Mouse (Mus musculus): ENCODE measurements at regions not wholly inside any gene's neighbourhood (a gene's known extent, or its start where the extent isn't known, plus 50 kb on each side); places are given as distances from the start of the nearest gene placed in this dataset.

DNA sequence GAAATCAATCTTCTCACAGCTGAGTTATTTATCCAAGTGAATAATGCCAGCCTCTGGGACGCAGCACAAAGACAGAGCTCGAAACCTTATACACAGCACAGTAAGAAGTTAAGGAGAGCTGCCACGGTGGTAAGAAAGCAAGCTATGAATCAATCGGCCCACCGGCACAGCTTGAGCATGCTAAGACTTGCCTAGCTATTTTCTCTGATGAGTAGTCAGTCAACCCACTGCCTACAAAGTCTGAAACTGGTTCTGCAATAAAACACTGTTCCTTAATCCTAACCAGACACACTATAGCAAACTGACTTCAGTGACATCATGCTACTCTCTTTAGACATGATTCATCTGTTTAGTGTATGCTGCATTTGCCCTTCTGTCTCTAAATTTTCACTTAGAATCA lies 268.7 kb downstream of the 1190002N15Rik start:
- no peak for DNase-seq (ENCODE audit: low spot score)

DNA sequence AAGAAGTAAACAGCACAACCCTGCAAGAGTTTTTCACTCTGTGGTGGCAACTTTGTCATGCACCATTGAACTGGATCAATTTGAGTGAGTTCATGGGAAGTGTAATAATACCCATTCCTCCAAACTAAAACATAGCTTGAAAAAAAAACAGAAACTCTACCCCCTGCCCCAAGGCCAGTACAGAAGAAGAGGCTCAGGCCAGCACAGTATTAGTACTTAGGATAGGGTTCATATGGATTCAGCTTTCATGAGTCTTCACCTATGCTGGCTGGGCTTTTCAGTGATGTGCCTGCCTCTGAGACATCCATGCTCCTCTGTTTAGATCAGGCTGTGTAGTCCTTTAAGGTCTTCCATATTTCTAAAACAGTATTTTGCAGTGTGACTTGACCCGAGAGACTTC lies 270.6 kb downstream of the 1190002N15Rik start:
- DNase-seq (ENCODE audit: low spot score), result no peak

DNA sequence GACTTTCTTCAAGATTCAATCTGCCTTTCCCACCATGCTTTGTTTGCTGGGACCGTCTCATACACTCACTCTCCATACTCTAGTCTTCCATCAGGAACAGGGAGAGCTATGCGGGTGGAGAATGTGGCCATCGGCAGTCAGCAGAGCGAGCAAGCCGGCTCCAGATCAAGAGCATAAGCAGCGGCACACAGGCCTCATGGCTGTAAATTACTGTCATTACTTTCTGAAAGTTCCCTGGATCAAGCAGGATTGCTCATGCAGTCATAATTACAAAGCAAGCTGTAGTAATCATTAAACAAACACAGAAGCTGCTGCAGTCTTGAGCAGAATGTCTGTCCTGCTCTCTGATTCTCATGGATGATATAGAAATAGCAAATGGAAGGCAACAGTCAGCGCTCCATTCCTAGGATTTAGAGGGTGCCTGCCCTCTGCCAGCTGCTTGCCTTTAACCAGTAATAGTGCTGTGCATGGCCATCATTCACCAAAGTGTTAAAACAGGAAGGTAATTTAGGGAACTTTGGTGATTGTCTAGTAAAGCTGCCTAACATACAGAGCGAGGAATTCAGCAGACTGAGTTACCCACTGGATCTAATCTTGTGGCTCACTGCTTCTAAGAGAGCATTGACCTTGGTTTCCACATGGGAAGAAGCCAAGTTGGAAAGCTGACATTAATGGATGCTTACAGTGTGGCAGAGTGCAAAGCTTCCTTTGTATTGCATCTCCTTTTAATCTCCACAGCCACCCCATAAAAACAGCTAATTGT lies 298.2 kb downstream of the 1190002N15Rik start:
- no peak for DNase-seq (ENCODE audit: low spot score)

DNA sequence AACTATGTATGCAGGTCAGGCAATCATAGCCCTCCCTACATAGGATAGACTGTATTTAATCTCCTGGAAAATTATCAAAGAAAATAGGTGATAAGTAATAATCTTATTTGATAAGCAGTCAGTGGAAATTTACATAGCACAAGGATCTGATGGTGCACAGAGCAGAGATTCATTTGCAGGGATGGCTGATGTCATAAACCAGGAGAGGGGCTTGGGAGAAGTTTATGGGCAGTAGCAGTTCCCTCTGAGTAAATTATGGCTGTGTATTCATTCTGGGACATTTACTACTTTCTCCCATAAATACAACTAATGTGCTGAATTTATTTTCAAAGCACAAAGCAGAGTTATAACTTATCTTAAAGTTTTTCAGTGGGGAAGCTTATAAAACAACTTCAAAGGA lies 299.3 kb downstream of the 1190002N15Rik start:
- DNase-seq (ENCODE audit: low spot score), result no peak

DNA sequence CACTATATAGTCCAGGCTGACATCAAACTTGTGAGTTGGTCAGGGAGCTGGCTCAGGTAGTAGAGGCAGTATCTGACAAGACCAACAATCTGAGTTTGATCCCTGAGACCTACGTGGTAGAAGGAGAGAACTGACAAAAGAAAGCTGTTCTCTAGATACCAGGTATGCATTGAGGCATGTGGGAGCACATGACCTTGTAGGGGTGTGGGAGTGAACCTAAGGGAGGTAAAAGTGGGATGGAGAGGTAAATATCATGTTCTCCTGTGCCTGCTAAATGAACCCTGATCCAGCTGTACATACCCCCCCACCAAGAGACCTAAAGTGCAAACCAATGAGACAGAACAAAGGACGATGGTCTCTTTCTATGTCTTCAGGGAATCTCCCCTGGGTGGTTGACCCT lies 308.3 kb downstream of the 1190002N15Rik start:
- DNase-seq (ENCODE audit: low spot score), result no peak

DNA sequence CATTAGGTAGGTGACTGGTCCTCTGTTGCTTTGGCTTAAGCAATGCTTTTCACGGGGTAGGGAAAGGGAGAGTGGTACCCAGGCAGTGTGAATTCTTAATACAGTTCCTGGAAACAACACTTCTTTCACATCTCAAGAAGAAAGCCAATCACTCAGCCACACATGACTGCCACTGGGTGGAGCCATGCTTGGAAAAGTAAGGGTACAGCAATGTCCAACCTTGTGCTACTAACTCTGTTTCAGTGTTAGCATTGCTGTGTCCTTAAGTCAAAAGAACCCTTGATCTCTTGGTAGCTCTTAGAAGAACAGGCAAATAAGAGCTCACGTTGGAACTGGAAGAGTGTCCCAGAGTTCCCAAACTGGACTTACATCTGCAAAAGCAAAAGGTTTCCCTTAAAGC lies 318.8 kb downstream of the 1190002N15Rik start:
- no peak for DNase-seq (ENCODE audit: low spot score)

DNA sequence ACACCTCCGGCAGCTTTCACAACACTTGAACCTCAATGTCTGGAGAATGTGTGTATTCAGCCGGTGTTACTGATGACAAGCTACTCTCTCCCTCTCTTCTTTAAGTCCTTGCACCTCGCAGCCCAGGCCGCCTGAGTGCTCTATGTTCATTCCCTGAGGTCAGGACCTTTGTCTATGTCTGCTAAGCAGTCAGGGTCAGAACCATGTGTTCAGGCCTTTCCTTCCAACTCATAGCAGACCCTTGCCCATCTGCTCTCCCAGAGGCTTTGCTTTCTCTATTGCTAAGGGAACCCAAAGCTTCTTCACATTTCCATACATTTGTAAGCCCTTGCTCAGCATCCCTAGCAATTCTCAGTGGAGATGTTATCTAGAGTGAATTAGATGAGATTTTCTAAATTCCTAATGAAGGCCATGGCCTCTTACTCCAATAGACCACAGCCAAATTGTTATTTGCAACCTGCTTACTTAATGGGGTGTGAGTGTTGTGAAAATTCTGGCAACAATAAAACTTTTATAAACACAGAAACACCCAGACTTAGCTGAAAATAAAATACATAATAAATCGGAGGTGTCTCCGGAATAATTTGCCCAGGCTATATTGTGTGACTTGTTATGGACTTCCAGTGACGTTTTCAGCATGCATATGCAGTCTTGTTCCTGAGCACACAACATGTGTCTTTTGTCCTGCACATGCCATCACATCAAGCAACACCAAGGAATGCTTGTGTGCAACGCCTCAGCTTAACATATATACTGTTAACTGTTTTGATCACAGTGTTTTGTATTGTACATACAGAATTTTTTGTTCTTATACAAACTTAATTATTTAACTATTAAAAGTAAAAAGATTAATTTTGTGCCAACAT lies 321.2 kb downstream of the 1190002N15Rik start:
- DNase-seq (ENCODE audit: low spot score), result no peak

DNA sequence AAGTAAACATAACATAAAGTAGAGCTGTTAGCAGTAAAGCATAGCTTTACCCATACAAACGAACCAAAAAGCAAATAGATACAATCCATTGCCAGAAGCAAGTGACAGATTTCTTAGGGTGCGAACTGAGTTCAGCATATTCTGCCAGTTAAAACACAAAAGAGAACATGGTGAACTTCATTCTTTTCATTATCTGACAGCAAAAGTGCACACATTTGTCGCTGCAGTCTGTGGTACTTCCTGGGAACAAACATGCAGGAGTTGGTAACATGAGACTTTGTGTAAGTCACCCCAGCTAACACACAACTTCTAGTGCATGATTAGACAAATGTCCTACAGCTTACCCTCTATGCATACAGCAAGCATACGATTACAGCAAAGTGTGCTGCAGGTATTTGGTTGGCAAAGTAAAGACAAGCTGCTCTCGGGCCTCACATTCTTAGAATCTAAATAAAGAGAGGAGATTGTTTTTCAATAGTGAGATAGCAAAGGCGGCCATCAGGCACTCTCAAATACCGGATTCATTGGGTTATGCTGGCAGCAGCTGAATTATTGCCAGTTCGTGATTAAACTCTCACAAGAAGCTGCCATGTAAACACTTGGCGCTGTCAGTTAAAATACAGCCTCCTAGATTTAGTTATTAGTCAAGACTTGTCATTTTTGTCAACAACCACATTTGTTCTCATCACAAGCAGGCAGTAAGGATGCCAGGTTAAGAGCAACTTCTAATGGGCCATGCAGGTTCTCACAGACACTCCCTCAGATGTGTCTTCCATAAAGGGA lies 327.2 kb downstream of the 1190002N15Rik start:
- no peak for DNase-seq (ENCODE audit: low spot score)

DNA sequence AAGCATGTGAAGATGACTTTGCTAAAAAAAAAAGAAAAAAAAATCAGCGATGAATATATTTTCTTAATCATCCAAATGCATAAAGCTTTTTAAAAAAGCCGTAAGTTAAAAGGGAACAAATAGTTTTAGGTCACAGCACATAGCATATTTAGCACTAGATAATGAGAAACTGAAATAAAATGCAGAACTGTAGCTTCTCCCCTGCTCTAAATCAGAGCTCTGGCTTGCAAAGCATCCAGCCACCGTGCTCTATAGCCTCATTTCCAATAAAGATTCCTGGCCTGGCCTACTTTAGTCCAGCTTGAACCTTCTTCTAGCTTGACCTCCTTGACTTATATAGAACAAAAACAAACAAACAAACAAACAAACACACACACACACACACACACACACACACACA lies 328.9 kb downstream of the 1190002N15Rik start:
- no peak for DNase-seq (ENCODE audit: low spot score)

DNA sequence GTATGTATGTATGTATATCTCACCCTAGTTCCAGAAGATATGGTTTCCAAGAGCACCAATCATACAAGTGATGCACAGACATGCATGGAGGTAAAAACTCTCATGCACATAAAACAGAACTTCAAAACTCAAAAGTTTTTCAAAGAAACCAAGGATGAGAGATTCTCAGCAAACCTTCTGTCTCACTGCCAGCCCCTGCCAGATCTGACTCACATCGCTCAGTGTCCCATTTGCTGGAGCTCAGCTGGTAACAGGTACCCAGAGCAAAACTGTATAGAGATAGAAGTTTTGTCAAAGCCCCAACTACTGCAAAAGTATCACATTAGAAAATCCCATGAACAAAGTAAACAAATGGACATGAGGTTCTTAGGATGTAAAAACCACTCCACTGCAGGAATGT lies 337.0 kb downstream of the 1190002N15Rik start:
- no peak for DNase-seq (ENCODE audit: low spot score)

DNA sequence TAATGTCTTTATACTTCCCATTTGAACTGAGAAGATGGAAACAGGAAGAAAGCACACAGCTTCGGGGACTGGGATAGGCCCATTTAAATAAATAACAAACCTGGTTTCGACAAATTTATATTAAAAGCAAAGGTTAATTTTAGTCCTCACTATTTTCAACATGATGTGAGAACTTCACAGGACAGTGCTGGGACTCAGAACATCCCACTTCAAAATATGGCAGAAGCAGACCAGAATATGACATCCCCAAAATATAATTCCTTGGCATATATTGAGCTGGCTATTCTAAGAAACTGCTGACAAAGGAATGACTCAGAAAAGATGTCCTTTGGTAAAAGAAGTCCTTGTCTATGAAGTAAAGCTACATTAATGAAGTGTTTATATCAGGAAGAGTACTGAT lies 338.0 kb downstream of the 1190002N15Rik start:
- no peak for DNase-seq (ENCODE audit: low spot score)

DNA sequence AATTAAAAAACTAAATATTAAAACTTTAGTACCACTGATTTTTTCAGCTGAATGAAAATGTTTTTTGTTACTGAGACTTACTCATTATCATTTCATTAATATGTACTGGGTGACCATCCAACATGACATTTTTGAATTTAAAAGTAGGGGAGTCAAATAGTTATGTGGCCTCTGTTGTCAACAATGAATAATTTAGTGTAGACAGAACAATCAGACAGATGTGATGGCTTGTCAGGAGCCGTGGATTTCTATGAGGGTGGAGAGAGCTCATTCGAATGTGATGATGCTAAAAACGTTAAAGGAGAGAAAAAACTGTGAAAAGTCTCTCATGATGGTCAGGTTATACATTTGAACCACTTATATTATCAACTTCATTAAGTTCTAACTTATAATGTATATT lies 346.8 kb downstream of the 1190002N15Rik start:
- DNase-seq (ENCODE audit: low spot score), result no peak

DNA sequence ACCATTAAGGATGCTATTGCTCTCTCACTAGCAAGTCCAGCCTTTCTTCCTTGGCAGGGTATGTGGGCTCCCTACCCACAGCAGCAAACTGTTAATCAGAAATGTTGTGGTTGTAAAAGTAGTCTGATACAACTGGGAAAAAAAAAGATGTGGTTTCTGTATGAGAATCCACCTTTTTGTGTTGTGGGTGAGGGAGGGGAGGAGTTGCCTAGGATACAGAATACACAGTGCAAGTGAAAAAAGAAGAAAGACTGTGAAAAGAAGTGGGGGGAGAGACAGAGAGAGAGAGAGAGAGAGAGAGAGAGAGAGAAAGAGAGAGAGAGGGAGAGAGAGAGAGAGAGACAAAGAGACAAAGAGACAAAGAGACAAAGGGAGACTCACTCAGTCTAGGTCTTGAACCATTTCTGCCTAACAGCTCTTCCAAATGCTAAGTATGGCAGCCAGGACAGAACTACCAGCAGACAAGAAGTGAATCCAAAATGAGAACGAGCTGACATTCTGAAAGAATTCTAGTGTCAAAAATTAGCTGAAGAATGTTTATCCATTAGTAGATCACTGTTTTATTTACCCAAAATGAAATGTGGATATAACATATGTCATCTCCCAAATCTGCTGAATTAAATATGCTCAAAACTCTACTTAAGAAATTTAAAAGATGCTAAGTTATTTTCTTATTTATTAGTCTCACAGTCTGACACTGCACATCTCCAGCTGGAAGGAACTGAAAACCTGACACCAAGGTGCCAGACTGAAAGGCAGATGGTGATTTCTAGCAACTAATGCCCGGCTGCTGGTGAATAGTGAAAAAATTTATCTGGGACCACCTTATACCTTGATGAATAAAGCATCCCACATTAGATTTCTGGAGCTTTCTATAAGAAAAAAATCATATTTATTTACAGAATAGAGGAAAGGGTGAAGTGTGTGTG lies 347.7 kb downstream of the 1190002N15Rik start:
- no peak for DNase-seq (ENCODE audit: low spot score)

DNA sequence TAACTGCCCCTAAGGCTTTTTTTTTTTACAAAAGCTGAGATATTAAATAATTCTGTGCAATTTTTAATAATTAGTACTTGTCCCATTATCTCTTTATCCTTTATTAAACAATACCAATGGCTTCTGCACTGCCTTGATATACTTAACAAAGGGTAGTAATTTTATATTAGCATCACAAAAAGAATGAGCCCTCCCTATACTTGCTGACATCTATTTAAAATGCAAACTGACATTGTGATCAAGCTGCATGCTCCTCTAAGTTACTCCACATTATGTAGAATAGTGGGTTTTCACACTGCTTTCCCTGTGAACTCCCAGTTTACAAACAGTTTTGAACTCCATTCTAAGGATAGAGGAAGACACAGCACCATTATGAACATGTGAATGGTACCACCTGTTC lies 349.8 kb downstream of the 1190002N15Rik start:
- DNase-seq (ENCODE audit: low spot score), result no peak

DNA sequence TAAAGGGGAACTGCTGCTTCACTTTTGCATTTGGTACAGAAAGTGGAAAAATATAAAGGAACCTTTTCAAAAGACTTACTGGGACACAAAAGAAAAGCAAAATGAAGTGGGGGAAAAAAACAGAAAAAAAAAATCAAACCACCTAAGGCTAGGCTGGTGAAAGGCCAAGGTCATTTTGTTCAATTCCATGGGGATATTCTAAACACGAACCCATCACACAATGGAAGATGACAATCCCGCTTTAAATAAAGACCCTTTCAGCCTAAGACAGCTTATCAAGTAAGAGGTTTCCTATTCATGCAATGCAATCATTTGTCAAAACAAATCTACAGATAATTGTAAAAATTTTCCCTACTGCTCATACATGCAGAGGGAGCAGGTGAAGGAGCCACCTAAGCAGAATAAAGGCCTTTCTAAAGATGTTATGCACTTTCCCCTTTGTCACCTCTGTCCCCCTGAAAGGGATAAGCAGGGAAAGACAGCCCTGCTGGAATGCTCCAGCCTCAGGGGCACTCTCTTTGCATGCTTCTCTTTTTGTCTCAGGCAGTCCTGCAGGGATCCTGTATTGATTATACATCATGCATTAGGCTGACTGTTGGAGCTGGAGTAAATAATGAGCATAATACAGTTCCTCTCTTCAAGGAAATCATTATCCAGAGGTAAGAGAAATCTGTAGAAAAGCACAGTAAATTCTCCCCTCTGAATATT lies 367.8 kb downstream of the 1190002N15Rik start:
- no peak for DNase-seq (ENCODE audit: low spot score)

DNA sequence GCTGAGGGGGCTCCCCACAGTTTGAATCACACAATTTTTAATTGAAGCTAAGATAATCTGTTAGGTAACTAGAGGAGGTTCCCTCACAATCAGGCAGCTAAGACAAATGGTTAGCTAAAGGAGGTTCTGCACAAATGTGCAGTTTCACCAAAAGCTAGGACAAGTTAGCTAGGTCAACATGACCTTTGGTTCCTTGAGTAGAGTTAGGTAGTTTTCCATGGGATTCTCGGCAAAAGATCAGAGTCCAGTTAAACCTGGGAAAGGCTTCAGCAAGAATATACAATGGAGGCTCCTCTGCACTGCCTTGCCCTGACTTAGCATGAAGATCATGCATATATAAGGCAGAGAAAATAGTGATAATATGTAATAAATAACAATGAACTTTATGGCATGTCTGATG lies 374.2 kb downstream of the 1190002N15Rik start:
- no peak for DNase-seq (ENCODE audit: low spot score)

DNA sequence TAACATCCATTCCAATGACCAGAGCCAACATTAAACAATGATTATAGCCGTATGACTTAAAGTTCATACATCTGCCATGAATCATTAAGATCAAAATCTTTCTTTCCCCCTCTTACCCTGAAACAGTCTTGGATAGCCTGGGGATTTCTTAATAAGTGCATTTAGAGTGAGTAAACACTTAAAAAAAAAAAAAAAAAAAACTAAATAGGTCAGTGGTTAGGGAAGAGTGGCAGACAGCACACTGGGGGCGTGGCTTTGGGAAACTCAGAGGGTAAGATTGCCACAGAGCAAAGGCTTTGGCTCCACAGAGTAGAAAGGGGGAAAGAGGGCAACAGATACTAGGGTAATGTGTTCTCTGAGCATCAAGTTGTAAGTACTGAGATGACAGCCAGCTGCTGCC lies 382.3 kb downstream of the 1190002N15Rik start:
- no peak for DNase-seq (ENCODE audit: low spot score)

DNA sequence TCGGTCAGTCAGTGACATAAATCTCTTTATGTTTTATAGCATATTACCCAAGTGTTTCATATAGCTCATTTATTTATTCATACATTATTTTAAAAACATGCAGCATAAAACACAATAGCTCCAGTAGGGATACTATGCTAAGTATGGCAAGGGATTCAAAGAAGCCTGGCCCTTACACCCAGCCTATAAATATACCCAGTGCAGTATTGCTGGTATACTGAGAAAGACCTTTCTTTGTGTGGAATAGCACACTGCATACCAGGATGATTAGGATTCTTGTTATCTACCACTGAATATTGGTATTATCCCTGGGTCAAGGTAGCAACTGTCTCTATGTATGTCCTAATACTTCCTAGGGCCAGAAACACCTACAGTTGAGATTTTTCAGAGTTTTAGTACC lies 389.4 kb downstream of the 1190002N15Rik start:
- no peak for DNase-seq (ENCODE audit: low spot score)

DNA sequence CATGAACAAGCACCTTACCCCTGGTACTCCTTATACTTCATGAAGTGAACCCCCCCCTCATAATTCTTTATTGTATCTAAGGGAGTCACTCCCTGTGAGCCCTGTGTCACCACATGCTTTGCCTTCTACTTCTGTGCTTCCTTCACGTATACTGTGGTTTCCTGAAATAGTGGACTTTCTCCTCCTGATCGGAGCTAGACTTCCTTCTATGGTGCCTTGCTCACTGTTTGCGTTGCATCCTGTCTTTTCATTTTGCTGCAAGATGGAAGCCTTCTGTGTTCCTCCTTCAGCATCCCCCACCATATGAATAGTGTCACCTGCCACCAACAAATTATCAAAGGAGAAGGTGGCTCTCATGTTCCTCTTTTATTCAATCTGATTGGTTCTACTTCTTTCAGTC lies 391.1 kb downstream of the 1190002N15Rik start:
- no peak for DNase-seq (ENCODE audit: low spot score)

DNA sequence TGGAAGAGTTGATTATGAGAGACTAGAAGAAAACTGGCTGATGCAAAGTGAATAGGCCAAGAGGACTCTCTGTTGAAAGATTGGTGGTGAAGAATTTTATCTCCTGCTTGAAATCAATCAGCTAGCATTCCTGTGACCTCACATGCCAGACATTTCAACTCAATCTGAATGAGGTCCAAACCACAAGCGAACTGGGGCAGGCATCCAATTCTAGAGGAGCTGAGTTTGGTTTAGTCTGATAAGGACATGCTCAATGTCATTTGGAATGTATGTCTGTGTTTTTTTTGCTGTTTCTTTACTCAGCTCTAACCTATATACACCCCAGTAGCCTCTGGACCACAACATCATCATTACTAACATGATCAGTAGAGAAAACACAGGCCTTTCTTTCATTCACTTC lies 401.4 kb downstream of the 1190002N15Rik start:
- no peak for DNase-seq (ENCODE audit: low spot score)
